Mouse (Mus musculus) activated CD4-positive, CD25-positive, alpha-beta regulatory T cell, adult 4 months (primary cell): Measurements from ENCODE around the gene Shd. TPM values are rescaled to one million over a fixed set of nuclear protein-coding genes. Genes with fewer than 3 reads are reported as not detected.
A peak's percentile ranks its signal among the peaks of the same experiment; 100 is the strongest.

ENCODE experiments used
- ATAC-seq: one replicate; pipeline ENCODE4 v1.8.0; 2017
- polyA plus RNA-seq, 2 experiments: library from polyadenylated mRNA; unstranded; fragments of 100-300 nt; shearing (Covaris generic); gene quantifications; one replicate each; pipeline ENCODE4 v1.2.1; 2017

Shd gene
- polyA plus RNA-seq, 2 experiments from 2014 or later: not detected

DNA sequence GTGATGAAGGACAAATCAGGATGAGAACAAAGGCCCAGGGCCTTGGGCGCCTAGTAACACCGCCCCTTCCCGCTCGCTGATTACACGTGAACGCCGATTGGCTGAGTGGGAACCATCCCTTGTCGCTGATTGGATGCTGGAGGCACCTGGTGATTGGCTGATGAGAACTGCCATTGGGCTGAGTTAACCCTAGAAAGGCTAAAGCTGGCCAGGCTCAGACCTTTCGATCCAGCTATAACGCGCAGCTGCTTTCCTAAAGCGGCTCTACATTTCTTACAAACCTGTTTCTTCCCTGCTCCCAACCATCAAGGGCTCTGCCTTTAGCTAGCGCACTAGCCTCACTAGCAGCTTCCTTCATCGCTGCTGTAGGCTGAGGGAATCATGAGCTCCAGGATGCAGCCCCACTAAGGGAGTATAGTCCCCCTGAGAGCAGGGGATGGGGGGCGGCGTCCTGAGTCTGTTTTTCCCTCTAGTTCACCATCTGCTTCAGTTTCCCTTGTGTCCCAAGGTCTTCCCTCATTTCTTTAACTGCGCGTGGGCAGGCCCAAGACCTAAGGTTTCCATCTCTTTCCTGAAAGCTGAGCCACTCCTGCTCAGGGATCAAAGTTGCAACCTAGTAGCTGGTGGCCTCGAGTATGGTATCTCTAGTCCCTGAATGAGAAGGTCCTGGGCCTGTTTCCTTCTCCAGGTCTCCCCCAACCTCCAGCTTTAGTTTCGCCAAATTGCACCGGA lies 38.3 kb downstream of the Shd start:
- peak; percentile 86 for ATAC-seq

- ATAC-seq: peak; percentile 85
Measured at GRCm38 (mm10) chr17:56009088-56009961, 39.1 kb downstream of the Shd start.

DNA sequence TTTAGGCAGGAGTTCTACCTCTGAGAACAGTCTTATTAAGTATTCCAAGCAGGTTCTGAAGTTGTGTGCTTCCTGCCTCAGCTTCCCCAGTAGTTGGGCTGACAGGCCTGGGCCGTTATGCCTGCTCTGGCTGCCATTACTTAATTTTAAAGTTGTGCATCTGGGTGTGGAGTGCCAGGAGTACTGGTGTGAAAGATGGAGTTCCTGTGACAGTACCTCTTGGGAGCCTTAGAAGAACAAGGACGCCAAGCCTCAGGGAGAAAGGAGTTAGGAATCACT lies 39.6 kb downstream of the Shd start:
- ATAC-seq: no peak

- no peak for ATAC-seq
Measured at GRCm38 (mm10) chr17:56010255-56010654, 40.0 kb downstream of the Shd start.

- ATAC-seq: no peak
Measured at GRCm38 (mm10) chr17:56010681-56011080, 40.4 kb downstream of the Shd start.

DNA sequence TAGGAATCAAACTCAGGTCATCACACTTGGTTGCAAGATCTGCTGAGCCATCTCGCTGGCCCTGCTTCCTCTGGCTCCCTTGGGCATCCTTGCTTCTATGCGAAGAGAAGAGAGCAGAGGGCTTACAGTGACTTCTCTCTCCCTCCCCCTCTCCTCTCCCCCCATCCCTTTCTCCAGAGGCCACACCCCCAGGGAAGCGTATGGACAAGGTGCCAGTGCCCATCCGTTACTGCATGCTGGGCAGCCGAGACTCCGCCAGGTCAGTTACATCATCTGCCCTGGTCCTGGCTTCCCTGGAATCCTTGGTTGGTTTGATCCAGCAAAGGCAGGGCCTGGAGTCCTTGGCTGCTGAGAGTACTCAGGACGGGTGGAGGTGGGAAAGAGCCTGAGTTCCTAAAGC lies 41.2 kb downstream of the Shd start:
- ATAC-seq: no peak

- no peak for ATAC-seq
Measured at GRCm38 (mm10) chr17:56015293-56015692, 45.0 kb downstream of the Shd start.

GRCm38 (mm10) chr17:56016382-56016781 lies 46.1 kb downstream of the Shd start:
- ATAC-seq: no peak

GRCm38 (mm10) chr17:56016793-56017785 lies 46.8 kb downstream of the Shd start:
- no peak for ATAC-seq

DNA sequence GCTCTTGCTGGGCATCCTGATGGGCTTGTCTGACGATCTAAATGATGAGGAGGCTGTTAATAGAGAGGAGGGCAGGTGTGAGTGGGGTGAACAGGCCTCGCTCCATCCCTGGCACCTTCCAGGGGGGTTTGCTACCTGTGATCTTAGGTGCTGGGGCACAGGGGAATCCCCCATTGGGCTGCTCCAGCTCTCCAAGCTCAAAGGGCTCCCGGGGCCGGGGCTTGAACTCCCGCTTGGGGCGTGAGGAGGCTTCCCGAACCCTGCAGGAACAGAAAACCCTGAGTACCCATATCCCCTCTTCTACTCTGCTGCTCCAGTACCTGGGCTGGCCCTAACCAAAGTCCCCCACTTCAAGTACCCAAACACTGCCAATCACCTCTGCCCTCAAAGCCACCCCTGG lies 47.6 kb downstream of the Shd start:
- ATAC-seq: no peak

- ATAC-seq: peak; percentile 41
Measured at GRCm38 (mm10) chr17:56018347-56019131, 48.3 kb downstream of the Shd start.

DNA sequence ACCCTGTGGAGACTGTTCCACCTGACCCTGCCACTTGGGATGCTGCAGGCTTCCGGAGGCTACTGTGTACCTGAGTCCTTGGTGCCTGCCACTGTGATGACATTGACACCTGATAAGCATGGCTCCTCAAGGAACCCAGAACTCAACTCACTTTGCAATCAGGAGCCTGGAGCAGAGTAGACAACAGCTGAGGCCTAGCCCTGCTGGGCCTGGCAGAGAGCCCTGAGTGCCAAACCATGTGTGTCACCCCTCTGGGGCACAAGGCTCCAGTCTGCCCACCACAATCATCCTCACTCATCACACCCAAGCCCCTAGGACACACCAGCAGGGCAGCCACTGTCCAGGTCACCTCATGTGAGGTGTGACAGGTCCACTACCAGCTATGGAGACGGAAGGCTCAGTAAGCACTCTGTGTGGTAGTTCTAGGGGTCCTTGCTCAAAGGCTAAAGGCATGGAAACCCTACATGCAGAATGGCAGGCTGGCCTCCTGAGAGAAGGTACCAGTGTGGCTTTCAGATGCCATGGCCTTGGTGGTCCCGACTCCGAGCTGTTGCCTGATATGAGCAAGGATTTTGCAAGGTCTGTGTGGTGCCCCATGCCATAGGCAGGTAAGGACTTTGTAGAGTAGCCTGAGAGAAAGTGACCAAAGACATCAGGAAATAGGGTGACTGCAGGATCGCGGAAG lies 50.3 kb downstream of the Shd start:
- ATAC-seq: no peak

DNA sequence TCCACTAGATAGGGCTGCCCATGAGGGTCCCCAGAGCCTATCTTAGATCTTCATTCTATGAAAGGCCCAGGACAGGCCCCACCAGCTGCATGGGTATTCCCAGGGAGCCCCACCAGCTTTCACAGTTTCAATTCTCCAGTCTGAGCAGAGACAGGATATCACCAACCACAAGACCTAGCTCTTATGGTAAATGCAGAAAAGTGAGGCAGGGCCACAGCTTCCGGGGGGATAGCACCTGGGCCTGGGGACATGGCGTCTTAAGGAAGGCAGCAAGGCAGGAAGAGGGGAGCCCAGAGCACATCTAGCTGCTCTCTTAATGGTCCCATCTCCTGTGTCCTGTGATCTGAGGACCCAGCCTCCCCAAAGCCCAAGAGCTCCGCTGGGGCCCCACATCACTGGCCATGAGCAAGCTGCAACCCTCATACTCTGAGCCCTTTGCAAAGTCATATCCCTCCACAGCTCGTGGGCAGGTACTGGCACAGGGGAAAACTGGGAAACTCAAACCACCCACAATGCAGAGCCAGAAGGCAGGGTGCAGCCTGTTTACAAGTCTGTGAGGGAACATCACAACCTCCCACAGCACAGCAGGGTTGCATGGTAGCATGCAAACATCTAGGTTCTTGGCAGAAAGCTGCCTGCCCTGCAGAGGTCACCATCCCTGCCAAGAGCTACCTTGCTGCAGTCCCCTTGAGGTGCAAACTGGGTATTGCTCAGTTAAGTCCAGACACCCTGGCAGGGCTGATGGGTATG lies 51.1 kb downstream of the Shd start:
- ATAC-seq: peak; percentile 80

DNA sequence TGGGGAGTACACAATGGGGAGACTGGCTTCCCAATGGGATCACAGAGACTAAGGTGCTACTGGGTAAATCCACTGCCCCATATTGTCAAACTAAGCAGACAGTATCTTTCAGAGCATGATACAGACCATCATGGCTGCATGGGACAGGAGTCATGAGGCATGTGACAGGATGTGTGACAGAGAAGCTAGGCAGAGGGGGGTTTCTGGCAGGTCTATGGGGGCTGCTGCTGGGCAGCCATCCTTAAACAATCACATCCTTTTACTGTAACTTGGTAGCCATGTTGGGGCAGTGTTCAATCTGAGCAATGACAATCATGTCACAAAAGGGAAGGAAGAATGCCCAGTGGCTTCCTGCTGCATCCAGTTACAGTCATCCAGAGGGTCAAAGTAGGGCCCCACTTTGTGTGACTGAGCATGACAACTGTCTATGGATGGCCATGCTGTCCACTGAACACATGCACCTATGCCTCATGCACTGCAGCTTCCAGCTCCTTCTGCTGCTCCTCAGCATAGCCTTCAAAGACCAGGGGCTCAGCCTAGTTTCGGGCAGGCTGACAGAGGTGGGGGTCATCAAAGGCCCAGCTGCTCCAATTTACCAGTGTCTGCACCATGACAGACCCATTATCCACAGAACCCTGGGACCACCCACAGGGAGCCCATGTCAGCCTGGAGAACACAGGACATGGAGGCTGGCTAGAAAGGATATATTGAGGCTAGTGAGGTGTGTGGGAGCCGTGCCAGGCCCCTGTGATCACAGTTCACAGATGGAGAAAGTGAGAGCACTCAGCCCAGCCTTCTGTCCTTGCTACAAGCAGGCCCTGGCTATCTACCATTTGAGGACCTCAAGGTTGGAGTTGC lies 52.1 kb downstream of the Shd start:
- ATAC-seq: peak; percentile 32

- ATAC-seq: no peak
Measured at GRCm38 (mm10) chr17:56022989-56023290, 52.7 kb downstream of the Shd start.

GRCm38 (mm10) chr17:56023386-56023785 lies 53.1 kb downstream of the Shd start:
- ATAC-seq: peak; percentile 31

- no peak for ATAC-seq
Measured at GRCm38 (mm10) chr17:56024476-56024875, 54.2 kb downstream of the Shd start.

- ATAC-seq: no peak
Measured at GRCm38 (mm10) chr17:56024931-56025330, 54.7 kb downstream of the Shd start.
